Mouse (Mus musculus): ENCODE results near the gene Cideb.

Cideb gene

GRCm38 (mm10) chr14:55723433-55723832, 34.8 kb downstream of the Cideb start:
- no peak for DNase-seq (ENCODE audit: low spot score in 2 of 2)

DNA sequence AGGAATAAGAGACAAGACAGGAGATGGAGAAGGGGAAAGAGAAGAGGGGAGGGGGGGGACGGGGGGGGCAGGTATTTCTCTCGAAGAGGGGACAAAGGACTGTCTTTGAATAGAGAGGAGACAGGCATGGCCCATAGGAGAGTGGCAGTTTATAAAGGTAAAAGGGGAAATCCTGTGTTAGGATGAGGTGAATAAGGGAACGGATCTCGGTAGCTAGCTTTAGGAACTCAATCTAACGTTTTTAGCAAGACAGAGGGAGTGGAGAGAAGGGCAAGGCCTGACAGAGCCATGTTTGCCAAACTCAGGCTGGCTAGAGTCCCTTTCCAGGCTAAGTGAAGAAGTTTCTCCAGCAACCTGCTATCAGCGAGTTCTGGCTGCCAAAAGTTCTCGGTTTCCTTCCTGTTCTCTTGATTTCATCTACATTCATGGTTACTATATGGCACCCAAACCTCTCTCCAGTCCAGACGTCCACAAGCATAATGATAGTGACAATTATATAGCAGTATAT, 35.8 kb downstream of the Cideb start:
- no peak for DNase-seq (ENCODE audit: low spot score in 2 of 2)

GRCm38 (mm10) chr14:55721700-55722437, 36.4 kb downstream of the Cideb start, which contains the start of gene Rabggta:
Gene Rabggta, minus strand, starts transcription at chr14:55722263.
- peak; percentile 85 to 88 for DNase-seq (ENCODE audit: low spot score in 2 of 2)

GRCm38 (mm10) chr14:55721076-55721475, 37.2 kb downstream of the Cideb start:
- DNase-seq (ENCODE audit: low spot score in 2 of 2), result no peak

DNA sequence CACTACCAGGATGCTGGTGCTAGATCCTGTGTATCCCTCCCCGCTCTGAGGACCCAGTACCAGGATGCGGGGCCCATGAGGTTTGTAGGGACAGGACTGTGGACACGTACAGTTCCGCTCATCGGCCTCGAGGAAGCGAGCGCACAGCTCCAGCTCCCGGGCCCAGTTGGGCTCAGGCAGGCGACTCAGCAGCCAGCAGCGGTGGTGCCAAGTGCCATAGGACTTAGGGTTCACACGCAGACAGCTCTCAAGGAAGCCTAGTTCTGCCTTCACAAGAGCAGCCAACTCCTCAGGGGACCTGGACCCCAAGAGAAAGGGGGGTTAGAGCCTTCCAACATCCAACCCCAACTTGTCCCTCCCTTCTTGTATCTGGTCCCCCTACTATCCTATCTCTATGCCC, 37.6 kb downstream of the Cideb start:
- no peak for DNase-seq (ENCODE audit: low spot score in 2 of 2)

DNA sequence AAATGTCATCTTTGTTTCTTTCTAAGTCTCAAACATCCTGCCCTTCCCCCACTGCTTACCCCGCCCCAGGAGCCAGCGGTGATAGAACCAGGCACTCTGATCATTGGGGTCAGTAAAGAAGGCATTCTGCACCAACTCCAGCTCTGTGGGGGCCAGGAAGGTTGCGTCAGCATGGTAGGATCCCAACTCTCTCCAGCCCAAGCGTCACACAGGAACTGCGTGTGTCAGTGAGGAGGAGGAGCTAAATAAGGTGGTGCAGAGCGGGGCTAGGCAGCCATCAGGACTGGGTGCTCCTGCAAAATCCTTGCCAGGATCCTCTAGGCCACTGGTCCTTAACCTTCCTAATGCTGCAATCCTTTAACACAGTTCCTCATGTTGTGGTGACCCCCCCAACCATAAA, 38.5 kb downstream of the Cideb start:
- DNase-seq (ENCODE audit: low spot score in 2 of 2), result no peak

GRCm38 (mm10) chr14:55716884-55717283, 41.4 kb downstream of the Cideb start:
- DNase-seq (ENCODE audit: low spot score in 2 of 2), result no peak

DNA sequence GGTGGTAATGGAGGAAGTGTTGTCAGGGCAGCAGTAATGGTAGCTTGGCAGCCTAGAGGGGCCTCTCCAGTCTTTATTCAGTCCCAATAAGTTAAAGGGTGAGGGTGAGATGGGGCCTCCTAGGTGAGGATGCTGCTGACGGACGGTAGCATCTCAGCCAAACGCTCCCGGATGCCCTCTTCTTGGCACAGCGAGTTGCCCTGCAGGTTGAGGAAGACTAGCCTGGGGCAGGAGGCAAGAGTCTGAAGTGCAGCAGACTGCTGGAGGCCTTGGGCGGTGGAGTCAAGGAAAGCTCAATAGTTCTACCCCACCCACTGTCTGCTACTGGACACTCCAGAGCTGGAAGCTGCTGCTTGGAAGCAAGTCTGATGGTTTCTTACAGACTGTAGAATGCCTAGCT, 42.0 kb downstream of the Cideb start:
- DNase-seq (ENCODE audit: low spot score in 2 of 2), result no peak

GRCm38 (mm10) chr14:55714893-55715292, 43.4 kb downstream of the Cideb start:
- DNase-seq (ENCODE audit: low spot score in 2 of 2), result no peak

DNA sequence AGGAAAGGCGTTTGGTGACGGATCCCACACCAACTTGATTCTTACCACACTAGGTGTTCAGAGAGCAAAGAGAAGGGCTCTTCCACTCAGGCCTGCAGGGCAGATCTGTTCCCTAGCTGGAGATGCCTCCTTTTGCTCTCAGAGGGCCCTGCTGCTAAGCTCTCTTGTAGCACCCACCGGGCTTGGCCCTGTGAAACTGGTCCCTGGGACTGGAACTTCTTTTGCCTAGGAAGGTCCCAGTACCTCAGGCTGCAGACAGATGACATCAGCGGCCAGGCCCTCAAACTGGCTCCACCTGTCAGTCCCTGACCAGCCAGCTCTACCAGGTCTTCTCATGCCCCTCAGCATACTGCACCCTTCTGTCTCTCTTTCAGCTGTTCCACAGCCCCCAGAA, 44.5 kb downstream of the Cideb start, which contains the start of gene Tgm1:
TSS of gene Tgm1 (minus strand) at position 198 of the 394 bp plus-strand sequence.
- no peak for DNase-seq (ENCODE audit: low spot score in 2 of 2)

- no peak for DNase-seq (ENCODE audit: low spot score in 2 of 2)
Measured at GRCm38 (mm10) chr14:55713007-55713728, 45.1 kb downstream of the Cideb start.

DNA sequence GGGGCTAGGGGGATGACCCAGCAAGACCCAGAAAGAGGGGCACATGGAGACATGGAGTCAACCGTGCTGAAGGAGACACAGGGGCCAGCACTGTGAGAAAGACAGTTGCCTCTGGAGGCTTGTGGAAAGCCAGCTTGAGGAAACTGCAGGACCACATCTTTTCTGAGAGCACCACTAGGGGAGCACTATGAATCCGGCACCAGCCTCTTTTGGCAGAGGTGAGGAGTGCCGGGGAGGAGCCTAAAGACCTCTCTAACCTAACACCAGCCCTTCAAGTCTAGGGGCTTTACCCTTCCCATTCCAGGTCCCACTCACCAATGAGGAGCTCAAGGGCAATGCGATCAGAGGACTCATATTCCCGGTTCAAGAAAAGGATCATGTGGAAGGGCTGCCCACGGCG, 46.5 kb downstream of the Cideb start:
- no peak for DNase-seq (ENCODE audit: low spot score in 2 of 2)

- DNase-seq (ENCODE audit: low spot score in 2 of 2), result no peak
Measured at GRCm38 (mm10) chr14:55709509-55709908, 48.7 kb downstream of the Cideb start.

DNA sequence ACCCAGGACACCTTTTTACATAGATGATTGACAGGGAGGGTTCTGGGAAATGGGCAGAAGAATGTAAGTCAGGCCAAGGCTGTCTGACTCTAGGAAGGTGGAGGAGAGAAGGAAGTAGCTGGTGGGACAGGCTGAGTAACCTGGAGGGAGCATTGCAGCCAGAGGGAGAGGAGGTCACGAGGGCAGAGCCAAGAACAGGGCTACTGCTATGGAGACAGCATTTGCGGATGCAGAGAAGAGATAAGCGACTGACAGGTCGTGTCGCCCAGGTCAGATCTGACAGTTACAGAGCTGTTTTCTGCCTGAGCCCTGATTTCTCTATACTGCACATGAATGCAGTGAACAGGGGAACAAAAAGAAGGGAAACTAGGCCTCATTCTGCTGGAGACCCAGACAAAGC, 50.9 kb downstream of the Cideb start:
- no peak for DNase-seq (ENCODE audit: low spot score in 2 of 2)

GRCm38 (mm10) chr14:55706051-55706600, 52.1 kb downstream of the Cideb start:
- no peak for DNase-seq (ENCODE audit: low spot score in 2 of 2)
